Mouse (Mus musculus) colon, adult 2 months (tissue): ENCODE measurements around the gene Btbd35f22. TPM values are rescaled to one million over a fixed set of nuclear protein-coding genes. Genes with fewer than 3 reads are reported as not detected.

Experiments used
- polyA plus RNA-seq: library from polyadenylated mRNA; depleted of rRNA; stranded (reverse); fragments of >200 nt; gene quantifications from 2 replicates; pipeline ENCODE4 v1.2.3, GENCODE M21; 2012; rRNA removed

Gene Btbd35f22
- not detected in 2 replicates for polyA plus RNA-seq

DNA sequence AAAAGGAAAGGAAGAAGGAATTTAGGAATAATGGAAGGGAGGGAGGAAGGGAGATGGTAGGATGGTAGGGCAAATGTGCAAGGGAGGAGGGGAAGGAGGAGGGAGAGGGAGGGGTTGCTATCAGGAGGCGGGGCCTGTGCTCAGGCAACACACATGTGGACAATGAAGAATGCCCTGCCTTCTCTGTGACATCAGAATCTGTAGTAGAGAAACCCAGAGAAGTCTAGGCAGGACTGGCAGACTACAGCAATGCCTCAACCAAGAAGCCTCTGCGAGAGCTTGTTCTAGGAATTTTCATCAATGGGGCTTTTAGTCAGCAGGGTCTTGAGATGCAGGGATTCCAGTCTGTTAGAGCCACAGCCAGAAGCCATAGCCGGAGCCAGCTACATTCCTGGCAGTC lies at the start of gene Btbd35f22:
Btbd35f22 (plus strand) TSS at position 301 of the 400 bp plus-strand sequence.

Other genes starting within 250 kb of the Btbd35f22 start
- not detected in 2 replicates for gene Gm21637, start 85.8 kb upstream of the Btbd35f22 start, polyA plus RNA-seq
- not detected in 2 replicates for gene Btbd35f2, start 230.6 kb downstream of the Btbd35f22 start, polyA plus RNA-seq